Mouse (Mus musculus): ENCODE results near the gene Lrch3.

The Lrch3 gene

DNA sequence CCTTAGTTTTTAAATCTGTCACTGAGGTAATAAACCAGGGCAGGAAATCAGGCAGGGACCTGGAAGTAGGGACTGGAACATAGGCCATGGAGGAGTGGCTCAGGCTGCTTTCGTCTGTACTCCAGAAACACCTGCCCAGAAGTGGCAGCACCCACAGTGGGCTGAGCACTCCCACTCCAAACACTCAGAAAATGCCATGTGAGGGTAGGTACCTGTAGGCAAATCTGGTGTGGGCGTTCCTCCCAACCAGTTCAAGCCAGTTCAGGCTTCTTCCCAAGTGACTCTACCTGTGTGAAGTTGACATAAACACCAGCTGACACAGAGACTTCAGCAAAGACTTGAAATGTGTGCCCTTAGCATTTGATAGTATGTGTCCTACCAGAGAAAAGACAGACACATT lies 70.7 kb downstream of the Lrch3 start:
- no peak for DNase-seq (ENCODE audit: extremely low spot score, low spot score)

DNA sequence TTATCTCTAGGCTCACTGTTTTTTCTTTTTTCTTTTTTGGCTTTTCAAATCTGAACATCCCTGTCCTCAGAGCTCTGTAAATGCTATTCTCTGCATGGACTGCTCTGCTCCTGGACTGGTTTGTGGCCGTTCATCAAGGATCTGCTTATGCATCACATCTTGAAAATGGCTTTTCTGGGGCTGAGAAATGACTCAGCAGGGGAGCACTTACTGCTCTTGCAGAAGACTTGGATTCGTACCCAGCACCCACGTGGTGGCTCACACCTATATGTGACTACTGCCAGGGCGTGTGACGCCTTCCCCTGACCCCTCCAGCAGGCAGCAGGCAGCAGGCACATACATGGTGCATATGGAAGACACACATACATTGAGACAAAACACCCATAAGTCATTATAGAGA lies 78.3 kb downstream of the Lrch3 start:
- DNase-seq (ENCODE audit: extremely low spot score, low spot score): no peak

GRCm38 (mm10) chr16:33005216-33005615 lies 91.3 kb downstream of the Lrch3 start:
- DNase-seq (ENCODE audit: extremely low spot score, low spot score): no peak

GRCm38 (mm10) chr16:33006888-33007287 lies 93.0 kb downstream of the Lrch3 start:
- no peak for DNase-seq (ENCODE audit: extremely low spot score, low spot score)

GRCm38 (mm10) chr16:33007436-33007835 lies 93.5 kb downstream of the Lrch3 start:
- DNase-seq (ENCODE audit: extremely low spot score, low spot score): no peak

DNA sequence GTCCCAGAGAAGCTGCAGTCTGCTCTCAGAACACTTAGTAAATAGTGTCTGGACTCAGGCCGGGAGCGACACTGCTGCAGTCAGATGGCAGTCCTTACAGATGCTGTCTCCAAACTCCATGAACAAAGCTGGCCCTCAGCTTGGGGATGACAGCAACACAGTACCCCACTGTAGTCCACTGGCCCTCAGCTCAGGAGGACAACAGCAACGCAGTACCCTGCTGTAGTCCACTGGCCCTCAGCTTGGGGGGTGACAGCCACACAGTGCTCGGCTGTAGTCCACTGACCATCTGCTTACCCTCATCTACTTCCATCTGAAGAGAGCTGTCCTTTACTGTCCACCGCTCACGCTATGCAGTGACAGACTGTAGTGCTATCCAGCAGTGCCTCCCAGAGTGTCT lies 96.3 kb downstream of the Lrch3 start:
- no peak for DNase-seq (ENCODE audit: extremely low spot score, low spot score)

DNA sequence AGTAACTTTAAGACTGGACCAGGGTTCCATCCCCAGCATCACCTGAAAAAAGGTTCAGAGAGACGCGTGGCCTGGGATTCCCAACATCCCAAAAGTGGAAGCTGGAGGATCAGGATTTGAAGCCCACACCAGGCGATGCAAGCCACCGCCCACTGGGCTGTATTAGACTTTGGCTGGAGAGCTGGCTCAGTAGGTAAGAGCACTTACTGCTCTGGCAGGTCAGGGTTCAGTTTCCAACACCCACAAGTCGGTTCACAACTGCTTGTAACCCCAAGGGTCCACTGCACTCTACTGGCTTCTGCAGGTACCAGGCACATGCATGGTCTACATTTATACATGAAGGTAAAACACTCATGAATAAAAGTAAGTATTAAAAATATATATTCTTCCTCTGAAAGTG lies 99.9 kb downstream of the Lrch3 start:
- DNase-seq (ENCODE audit: extremely low spot score, low spot score): no peak

- DNase-seq (ENCODE audit: extremely low spot score, low spot score): no peak
These were observed 101.0 kb downstream of the Lrch3 start for GRCm38 (mm10) chr16:33014921-33015320.

GRCm38 (mm10) chr16:33015396-33015907 lies 101.6 kb downstream of the Lrch3 start:
- DNase-seq (ENCODE audit: extremely low spot score, low spot score): no peak

DNA sequence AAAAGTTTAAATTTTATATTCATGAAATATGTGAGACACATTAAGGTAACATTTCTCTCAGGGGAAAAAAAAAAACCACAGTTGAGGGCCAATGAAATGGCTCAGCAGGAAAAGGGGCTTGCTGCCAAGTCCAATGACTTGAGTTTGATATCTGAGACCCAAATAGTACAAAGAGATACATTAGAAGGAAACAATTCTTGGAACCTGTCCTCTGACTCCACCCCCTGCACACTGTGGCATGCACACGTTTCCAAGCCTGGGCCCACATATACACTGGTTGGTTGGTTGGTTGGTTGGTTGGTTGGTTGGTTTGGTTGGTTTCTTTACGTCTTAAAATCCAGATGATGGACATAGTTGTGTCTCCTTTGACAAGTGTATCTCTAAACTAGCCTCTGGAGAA lies 102.1 kb downstream of the Lrch3 start:
- no peak for DNase-seq (ENCODE audit: extremely low spot score, low spot score)

- no peak for DNase-seq (ENCODE audit: extremely low spot score, low spot score)
These were observed 103.9 kb downstream of the Lrch3 start for GRCm38 (mm10) chr16:33017677-33018349.

DNA sequence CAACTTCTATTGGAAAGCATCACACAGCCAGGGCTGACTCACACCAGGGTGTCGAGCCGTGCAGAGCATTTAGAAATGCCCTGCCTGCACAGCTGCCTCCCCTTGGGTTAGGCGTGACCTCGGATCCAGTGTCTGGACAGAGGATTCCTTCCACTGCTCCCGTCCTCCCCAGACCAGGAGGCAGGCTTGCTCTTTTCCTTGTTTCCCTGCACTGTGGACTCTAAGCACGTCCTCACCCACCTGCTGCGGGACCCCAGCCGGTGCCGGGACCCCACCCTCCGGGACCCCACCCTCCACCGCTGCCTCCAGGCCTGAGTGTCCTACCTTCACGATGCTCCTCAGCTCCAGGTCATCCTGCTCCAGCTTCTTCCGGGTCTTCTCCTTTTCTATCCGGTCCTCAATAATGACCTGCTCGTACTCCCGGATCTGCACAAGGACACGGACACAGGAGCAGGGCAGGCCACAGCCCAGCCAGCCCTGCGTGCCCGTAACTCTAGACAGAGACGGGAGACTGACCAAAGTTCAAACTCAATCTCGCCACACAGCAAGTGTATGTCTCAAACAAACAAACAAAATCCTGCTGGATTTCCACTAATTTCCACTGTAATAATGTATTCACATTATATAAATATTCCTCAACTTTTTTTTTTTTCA lies 105.3 kb downstream of the Lrch3 start:
- no peak for DNase-seq (ENCODE audit: extremely low spot score, low spot score)

- DNase-seq (ENCODE audit: extremely low spot score, low spot score): no peak
These were observed 107.5 kb downstream of the Lrch3 start for GRCm38 (mm10) chr16:33021381-33021780.

DNA sequence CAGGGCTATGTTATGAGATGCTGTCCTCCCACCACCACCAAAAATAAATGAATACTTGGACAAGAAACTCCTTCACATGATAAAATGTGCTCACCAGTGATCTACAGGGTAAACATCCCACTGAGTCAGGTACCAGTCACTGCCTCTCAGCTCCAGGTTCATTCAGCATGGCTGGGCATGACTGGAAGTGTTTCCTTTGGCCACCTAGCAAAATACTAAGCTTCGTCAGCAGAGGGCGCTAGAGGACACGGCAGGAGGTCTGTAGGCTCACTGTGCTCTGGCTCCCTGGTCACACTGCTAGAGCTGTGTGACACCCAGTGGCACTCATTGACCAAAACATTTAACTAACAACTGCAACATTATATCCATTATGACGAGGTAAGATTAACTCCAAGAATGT lies 109.8 kb downstream of the Lrch3 start:
- DNase-seq (ENCODE audit: extremely low spot score, low spot score): peak; percentile 83

- no peak for DNase-seq (ENCODE audit: extremely low spot score, low spot score)
These were observed 110.7 kb downstream of the Lrch3 start for GRCm38 (mm10) chr16:33024456-33025104.

- no peak for DNase-seq (ENCODE audit: extremely low spot score, low spot score)
These were observed 112.5 kb downstream of the Lrch3 start for GRCm38 (mm10) chr16:33026357-33026756.

DNA sequence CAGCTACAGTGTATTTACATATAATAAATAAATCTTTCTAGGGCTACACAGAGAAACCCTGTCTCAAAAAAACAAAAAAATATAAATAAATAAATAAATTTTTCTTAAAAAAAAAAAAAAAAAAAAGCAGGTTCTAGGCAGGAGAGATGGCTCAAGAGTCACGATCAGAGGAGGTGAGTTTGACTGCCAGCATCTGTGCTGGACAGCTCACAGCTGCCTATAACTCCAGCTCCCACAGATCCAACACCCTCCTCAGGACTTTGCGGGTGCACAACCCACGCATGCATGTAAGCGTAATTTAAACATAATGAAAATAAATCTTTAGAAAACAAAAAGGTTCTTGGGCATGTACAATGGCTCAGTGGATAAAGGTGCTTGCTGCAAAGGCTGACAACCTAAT lies 122.1 kb downstream of the Lrch3 start:
- no peak for DNase-seq (ENCODE audit: extremely low spot score, low spot score)

- no peak for DNase-seq (ENCODE audit: extremely low spot score, low spot score)
These were observed 128.8 kb downstream of the Lrch3 start for GRCm38 (mm10) chr16:33042682-33043081.

GRCm38 (mm10) chr16:33043268-33043667 lies 129.4 kb downstream of the Lrch3 start:
- DNase-seq (ENCODE audit: extremely low spot score, low spot score): no peak

DNA sequence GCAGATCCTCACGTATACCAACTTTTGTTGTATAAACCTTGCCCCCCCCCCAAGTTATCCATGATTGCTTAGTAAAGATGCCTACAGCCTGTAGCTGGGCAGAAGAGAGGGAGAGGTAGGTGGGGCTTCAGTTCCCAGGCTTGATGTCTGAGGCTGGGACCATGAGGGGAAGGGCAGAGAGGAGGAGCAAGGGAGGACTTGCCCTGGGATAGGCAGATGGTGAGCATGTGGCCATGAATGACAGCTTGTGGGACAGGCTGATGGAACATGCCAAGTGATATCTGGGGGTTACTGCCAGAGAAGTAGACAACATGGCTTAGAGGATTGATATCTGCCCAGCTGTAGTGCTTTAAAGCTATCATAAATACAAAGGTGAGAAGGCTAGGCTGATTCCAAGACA lies 134.1 kb downstream of the Lrch3 start:
- DNase-seq (ENCODE audit: extremely low spot score, low spot score): no peak

GRCm38 (mm10) chr16:33048686-33049085 lies 134.8 kb downstream of the Lrch3 start:
- DNase-seq (ENCODE audit: extremely low spot score, low spot score): no peak

GRCm38 (mm10) chr16:33049809-33050208 lies 135.9 kb downstream of the Lrch3 start:
- no peak for DNase-seq (ENCODE audit: extremely low spot score, low spot score)

DNA sequence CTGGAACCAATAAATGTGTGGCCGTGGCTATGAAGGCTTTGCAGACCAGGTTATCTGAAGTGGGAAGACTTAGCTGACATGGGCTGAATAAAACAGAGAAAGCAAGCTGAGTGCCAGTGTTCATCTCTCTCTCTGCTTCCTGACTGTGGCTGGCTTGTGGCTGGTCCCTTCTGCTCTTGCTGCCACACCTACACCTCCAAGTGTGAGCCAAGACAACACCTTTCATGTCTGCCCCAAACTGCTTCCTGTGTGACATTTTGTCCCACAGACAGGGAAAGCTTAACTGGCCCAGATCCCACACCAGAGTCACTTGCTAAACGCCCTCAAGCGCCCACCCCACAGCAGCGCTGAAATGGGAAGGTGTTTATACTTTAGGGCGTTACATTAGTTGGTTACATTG lies 139.2 kb downstream of the Lrch3 start:
- DNase-seq (ENCODE audit: extremely low spot score, low spot score): no peak
